In genomic region chr16:87663890-87664289, GRCm38 (mm10) we compare ENCODE assay signal across 14 mouse cellular contexts. TPM values are rescaled to one million over a fixed set of nuclear protein-coding genes. Genes with fewer than 3 reads are reported as not detected.
DNase-seq lines count a peak whose midpoint lies in the region; ATAC-seq lines count a peak whose summit lies in the region.
"Had no signal": no experiment of that assay in that cellular context is flagged by ENCODE, and none has a peak within 500 bp of the region (broad histone marks: within the 10 kb centered on the region; RNA-seq: fewer than 3 reads in every experiment).

No protein-coding gene starts in this region.

- 0 out of 2 replicates have a peak, but pooled peaks cover 4% of the 10 kb centered on the region for H3K4me1 ChIP-seq in kidney, embryonic 16.5 days (ENCODE audit: insufficient read depth, low read length)
- no peaks in the 10 kb centered on the region; the same call in none of the 2 replicates for H3K4me1 ChIP-seq in heart, embryonic 16.5 days (ENCODE audit: control insufficient read depth, insufficient read depth, low read length)
- no peaks in the 10 kb centered on the region for H3K4me1 ChIP-seq in hindbrain, embryonic 11.5 days (replicated peaks; ENCODE audit: control insufficient read depth, insufficient read depth, low read length)
- no peaks in the 10 kb centered on the region for H3K4me1 ChIP-seq in hindbrain, embryonic 12.5 days
- H3K4me1 ChIP-seq: forebrain, embryonic 10.5 days had no signal

- no peak for ATAC-seq in kidney, embryonic 16.5 days (ENCODE audit: low FRiP score, low TSS enrichment)
- 0 out of 2 replicates have a peak, but pooled peaks have one; percentile 32 for ATAC-seq in heart, embryonic 16.5 days (replicated peaks; ENCODE audit: extremely low read depth, insufficient read depth, low FRiP score)
- ATAC-seq in hindbrain, embryonic 11.5 days (ENCODE audit: low FRiP score): no peak
- no peak for ATAC-seq in hindbrain, embryonic 12.5 days (ENCODE audit: low FRiP score)
- ATAC-seq: hindbrain, embryonic 16.5 days; midbrain, embryonic 16.5 days had no signal

- no peaks in the 10 kb centered on the region for H3K9me3 ChIP-seq in kidney, embryonic 16.5 days (ENCODE audit: low read length)
- H3K9me3 ChIP-seq in heart, embryonic 16.5 days (replicated peaks; ENCODE audit: control insufficient read depth, low read length): no peaks in the 10 kb centered on the region
- no peaks in the 10 kb centered on the region for H3K9me3 ChIP-seq in hindbrain, embryonic 11.5 days (ENCODE audit: control insufficient read depth, low read length)
- H3K9me3 ChIP-seq in hindbrain, embryonic 12.5 days (replicated peaks): no peaks in the 10 kb centered on the region
- H3K9me3 ChIP-seq: forebrain, embryonic 10.5 days had no signal

- DNase-seq in kidney, adult 11 months: peak; percentile 24
- DNase-seq in brain, adult 2 months (ENCODE audit: low read depth, low spot score): peak; percentile 12
- peak; percentile 48 to 49 for DNase-seq in lung, postnatal 4 days
- DNase-seq in hindbrain, embryonic 11.5 days (ENCODE audit: low spot score): no peak
- DNase-seq: adrenal gland, postnatal 14 days; cerebellum, adult 18-20 months; layer of hippocampus, adult 9-11 months; right cerebral cortex, postnatal 25 days had no signal

- no peaks in the 10 kb centered on the region for H3K27me3 ChIP-seq in kidney, embryonic 16.5 days (ENCODE audit: insufficient read depth, low read length)
- no peaks in the 10 kb centered on the region for H3K27me3 ChIP-seq in heart, embryonic 16.5 days (ENCODE audit: control insufficient read depth, insufficient read depth, low read length)
- H3K27me3 ChIP-seq in hindbrain, embryonic 11.5 days (ENCODE audit: control insufficient read depth, insufficient read depth, low read length): no peaks in the 10 kb centered on the region
- H3K27me3 ChIP-seq in hindbrain, embryonic 12.5 days: no peaks in the 10 kb centered on the region

- H3K4me3 ChIP-seq in kidney, embryonic 16.5 days (ENCODE audit: low read length): no peak overlapping the region
- no peak overlapping the region for H3K4me3 ChIP-seq in heart, embryonic 16.5 days (ENCODE audit: low read length)
- H3K4me3 ChIP-seq in hindbrain, embryonic 11.5 days (ENCODE audit: low read depth, low read length): no peak overlapping the region
- H3K4me3 ChIP-seq in hindbrain, embryonic 12.5 days: no peak overlapping the region
- H3K4me3 ChIP-seq: forebrain, embryonic 10.5 days had no signal

- 57% methylated on average over 6 of the region's 6 CpGs for whole genome bisulfite sequencing in kidney, embryonic 16.5 days
- 41% methylated on average over 6 of the region's 6 CpGs for WGBS in heart, embryonic 16.5 days
- WGBS in hindbrain, embryonic 11.5 days: 86% methylated on average over 6 of the region's 6 CpGs
- 87% methylated on average over 6 of the region's 6 CpGs for WGBS in hindbrain, embryonic 12.5 days

- H3K4me2 ChIP-seq in kidney, embryonic 16.5 days (replicated peaks; ENCODE audit: low read depth, low read length): no peak overlapping the region
- no peak overlapping the region for H3K4me2 ChIP-seq in heart, embryonic 16.5 days (ENCODE audit: low read depth, low read length)
- H3K4me2 ChIP-seq in hindbrain, embryonic 11.5 days (replicated peaks; ENCODE audit: low read depth, low read length): no peak overlapping the region
- H3K4me2 ChIP-seq in hindbrain, embryonic 12.5 days (replicated peaks): no peak overlapping the region

- no peaks in the 10 kb centered on the region for H3K36me3 ChIP-seq in kidney, embryonic 16.5 days (ENCODE audit: insufficient read depth, low read length)
- no peaks in the 10 kb centered on the region for H3K36me3 ChIP-seq in heart, embryonic 16.5 days (ENCODE audit: control insufficient read depth, insufficient read depth)
- H3K36me3 ChIP-seq in hindbrain, embryonic 11.5 days (ENCODE audit: control insufficient read depth, insufficient read depth, low read length): no peaks in the 10 kb centered on the region
- no peaks in the 10 kb centered on the region for H3K36me3 ChIP-seq in hindbrain, embryonic 12.5 days
- H3K36me3 ChIP-seq: forebrain, embryonic 10.5 days had no signal

- no peak overlapping the region for H3K27ac ChIP-seq in kidney, embryonic 16.5 days (ENCODE audit: low read length)
- H3K27ac ChIP-seq in heart, embryonic 16.5 days (ENCODE audit: low read length): no peak overlapping the region
- no peak overlapping the region for H3K27ac ChIP-seq in hindbrain, embryonic 11.5 days (ENCODE audit: low read depth, low read length)
- no peak overlapping the region for H3K27ac ChIP-seq in hindbrain, embryonic 12.5 days
- H3K27ac ChIP-seq: forebrain, embryonic 10.5 days had no signal

- H3K9ac ChIP-seq in kidney, embryonic 16.5 days (replicated peaks; ENCODE audit: low read length): no peak overlapping the region
- H3K9ac ChIP-seq in heart, embryonic 16.5 days (ENCODE audit: low read length): no peak overlapping the region
- no peak overlapping the region for H3K9ac ChIP-seq in hindbrain, embryonic 11.5 days (ENCODE audit: low read depth, low read length)
- no peak overlapping the region for H3K9ac ChIP-seq in hindbrain, embryonic 12.5 days

RNA-seq across cellular contexts. Expression of gene Bach1, which starts 34.9 kb away (rescaled TPM):
- polyA plus RNA-seq in kidney, embryonic 16.5 days (2015; fragmentation: Nextera tagmentation; extraction: Ambion mirVana): 12.0 and 12.5 TPM in 2 replicates
- polyA plus RNA-seq in heart, embryonic 16.5 days (2015; fragmentation: Nextera tagmentation; extraction: Ambion mirVana): 8.2 and 9.8 TPM in 2 replicates
- polyA plus RNA-seq in hindbrain, embryonic 11.5 days (2014; fragmentation: Nextera tagmentation; extraction: Ambion mirVana): 24.8 and 30.2 TPM in 2 replicates
- polyA plus RNA-seq in hindbrain, embryonic 12.5 days (2016; fragmentation: Nextera tagmentation; extraction: Ambion mirVana): 26.2 and 26.3 TPM in 2 replicates
